Mouse (Mus musculus) limb, embryonic 15.5 days (tissue): ENCODE measurements around the gene Mfsd2b. TPM values are rescaled to one million over a fixed set of nuclear protein-coding genes. Genes with fewer than 3 reads are reported as not detected.
A peak's percentile ranks its signal among the peaks of the same experiment; 100 is the strongest.

Experiments used
- ATAC-seq: fragments of 200-750 bp; cut with Nextera tagmentation; 2 replicates; pipeline ENCODE4 v1.8.0; 2017; ENCODE audit warnings: low read depth, moderate TSS enrichment; ENCODE audit not compliant: insufficient number of reproducible peaks, low FRiP score, low TSS enrichment
- H3K27ac ChIP-seq: fragments of 300-500 bp; sonication (generic); 2 replicates; pipeline ENCODE4 v1.5.1; 2015; ENCODE audit warnings: moderate library complexity, mild to moderate bottlenecking, inconsistent platforms
- H3K27me3 ChIP-seq: fragments of 300-500 bp; sonication (generic); 2 replicates; pipeline ENCODE4 v1.6.1; 2015; ENCODE audit warnings: inconsistent platforms
- H3K36me3 ChIP-seq: fragments of 300-500 bp; sonication (generic); 2 replicates; pipeline ENCODE4 v1.6.1; 2015; ENCODE audit warnings: inconsistent platforms
- H3K4me1 ChIP-seq: fragments of 300-500 bp; sonication (generic); 2 replicates; pipeline ENCODE4 v1.6.1; 2015; ENCODE audit warnings: inconsistent platforms
- H3K4me2 ChIP-seq: fragments of 300-500 bp; sonication (generic); 2 replicates; pipeline ENCODE4 v1.6.1; 2015; ENCODE audit warnings: mild to moderate bottlenecking, inconsistent platforms
- H3K4me3 ChIP-seq: fragments of 300-500 bp; sonication (generic); 2 replicates; pipeline ENCODE4 v1.5.1; 2015; ENCODE audit warnings: mild to moderate bottlenecking, inconsistent platforms
- H3K9ac ChIP-seq: fragments of 300-500 bp; sonication (generic); 2 replicates; pipeline ENCODE4 v1.6.1; 2015; ENCODE audit warnings: inconsistent platforms
- H3K9me3 ChIP-seq: fragments of 300-500 bp; sonication (generic); 2 replicates; pipeline ENCODE4 v1.6.1; 2016; ENCODE audit warnings: inconsistent platforms
- WGBS: fragments of 180-500 bp; shearing (Covaris S2); methylation state at CpG from one replicate; pipeline ENCODE4 v1.1.7; 2015; 5-methylcytosine and 5-hydroxymethylcytosine counted together
- polyA plus RNA-seq: library from polyadenylated mRNA; unstranded; fragments of >200 nt; fragmentation: Nextera tagmentation; extraction: Ambion mirVana; gene quantifications from 2 replicates; pipeline ENCODE4 v1.2.1, GENCODE M21; 2015

Mfsd2b gene
- polyA plus RNA-seq, 1 experiment from 2014 or later: 1.1 TPM

GRCm38 (mm10) chr12:4872273-4872672 lies 1.9 kb downstream of the Mfsd2b start:
- H3K4me3 ChIP-seq: no peak overlapping the region
- no peaks in the 10 kb centered on the region for H3K36me3 ChIP-seq
- peaks cover 11% of the 10 kb centered on the region for H3K4me1 ChIP-seq
- no peaks in the 10 kb centered on the region for H3K9me3 ChIP-seq
- H3K9ac ChIP-seq: no peak overlapping the region
- peaks cover 3% of the 10 kb centered on the region; the same call in 1 of the 2 replicates for H3K27me3 ChIP-seq
- H3K4me2 ChIP-seq: no peak overlapping the region
- H3K27ac ChIP-seq: no peak overlapping the region
- WGBS: 61% methylated on average over 4 of the region's 4 CpGs
- no peak for ATAC-seq

- no peaks in the 10 kb centered on the region for H3K9me3 ChIP-seq
- H3K27me3 ChIP-seq: peaks cover 3% of the 10 kb centered on the region; the same call in 1 of the 2 replicates
- peaks cover 11% of the 10 kb centered on the region for H3K4me1 ChIP-seq
- no peak overlapping the region for H3K4me2 ChIP-seq
- WGBS: 85% methylated on average over 5 of the region's 5 CpGs
- no peak for ATAC-seq
- H3K27ac ChIP-seq: no peak overlapping the region
- H3K9ac ChIP-seq: no peak overlapping the region
- H3K36me3 ChIP-seq: no peaks in the 10 kb centered on the region
- no peak overlapping the region for H3K4me3 ChIP-seq
Observed at GRCm38 (mm10) chr12:4871260-4871659, 2.9 kb downstream of the Mfsd2b start.

GRCm38 (mm10) chr12:4868924-4869323 lies 5.2 kb downstream of the Mfsd2b start:
- Histone ChIP-seq H3K27me3 (peaks cover 3% of the 10 kb centered on the region; the same call in 1 of the 2 replicates), H3K27ac (no peak overlapping the region), H3K4me2 (no peak overlapping the region), H3K4me1 (peaks cover 10% of the 10 kb centered on the region), H3K4me3 (no peak overlapping the region), H3K9ac (no peak overlapping the region), H3K9me3 (no peaks in the 10 kb centered on the region), H3K36me3 (no peaks in the 10 kb centered on the region)
- no peak for ATAC-seq
- WGBS: 71% methylated on average over 8 of the region's 8 CpGs

- Histone ChIP-seq H3K9ac (no peak overlapping the region), H3K4me1 (peaks cover 15% of the 10 kb centered on the region), H3K27me3 (no peaks in the 10 kb centered on the region), H3K27ac (peak overlapping the region; percentile 8), H3K9me3 (no peaks in the 10 kb centered on the region), H3K4me2 (no peak overlapping the region), H3K36me3 (no peaks in the 10 kb centered on the region), H3K4me3 (no peak overlapping the region)
- ATAC-seq: no peak
- WGBS: 69% methylated on average over 4 of the region's 4 CpGs
Observed at GRCm38 (mm10) chr12:4864338-4864690, 9.8 kb downstream of the Mfsd2b start.

- Histone ChIP-seq H3K27ac (peak overlapping the region; percentile 8), H3K4me3 (no peak overlapping the region), H3K27me3 (no peaks in the 10 kb centered on the region), H3K4me2 (no peak overlapping the region), H3K4me1 (peaks cover 17% of the 10 kb centered on the region), H3K9ac (no peak overlapping the region), H3K36me3 (no peaks in the 10 kb centered on the region), H3K9me3 (no peaks in the 10 kb centered on the region)
- 34% methylated on average over 4 of the region's 4 CpGs for WGBS
- ATAC-seq: no peak
Observed at GRCm38 (mm10) chr12:4863654-4864337, 10.4 kb downstream of the Mfsd2b start.

- no peaks in the 10 kb centered on the region for H3K9me3 ChIP-seq
- no peak for ATAC-seq
- 89% methylated on average over 4 of the region's 4 CpGs for WGBS
- H3K27ac ChIP-seq: no peak overlapping the region
- no peak overlapping the region for H3K4me2 ChIP-seq
- no peaks in the 10 kb centered on the region for H3K27me3 ChIP-seq
- peaks cover 4% of the 10 kb centered on the region; the same call in 1 of the 2 replicates for H3K36me3 ChIP-seq
- no peak overlapping the region for H3K9ac ChIP-seq
- no peak overlapping the region for H3K4me3 ChIP-seq
- H3K4me1 ChIP-seq: peaks cover 17% of the 10 kb centered on the region
Observed at GRCm38 (mm10) chr12:4862672-4863071, 11.5 kb downstream of the Mfsd2b start.

- Histone ChIP-seq H3K4me3 (no peak overlapping the region), H3K36me3 (peaks cover 26% of the 10 kb centered on the region; the same call in 1 of the 2 replicates), H3K27ac (no peak overlapping the region), H3K4me1 (peaks cover 14% of the 10 kb centered on the region), H3K27me3 (no peaks in the 10 kb centered on the region), H3K9ac (no peak overlapping the region), H3K9me3 (no peaks in the 10 kb centered on the region), H3K4me2 (no peak overlapping the region)
- WGBS: 43% methylated on average over 11 of the region's 11 CpGs
- no peak for ATAC-seq
Observed at GRCm38 (mm10) chr12:4859241-4859914, 14.8 kb downstream of the Mfsd2b start.

GRCm38 (mm10) chr12:4856834-4857233 lies 17.3 kb downstream of the Mfsd2b start:
- ATAC-seq: no peak
- H3K4me1 ChIP-seq: 0 out of 2 replicates have a peak, but pooled peaks cover 2% of the 10 kb centered on the region
- H3K36me3 ChIP-seq: peaks cover 31% of the 10 kb centered on the region; the same call in 1 of the 2 replicates
- H3K4me2 ChIP-seq: no peak overlapping the region
- H3K9me3 ChIP-seq: no peaks in the 10 kb centered on the region
- no peak overlapping the region for H3K9ac ChIP-seq
- H3K4me3 ChIP-seq: no peak overlapping the region
- H3K27me3 ChIP-seq: no peaks in the 10 kb centered on the region
- no peak overlapping the region for H3K27ac ChIP-seq
- 93% methylated on average over 2 of the region's 2 CpGs for WGBS

- Histone ChIP-seq H3K27me3 (no peaks in the 10 kb centered on the region), H3K36me3 (peaks cover 38% of the 10 kb centered on the region; the same call in 1 of the 2 replicates), H3K9me3 (no peaks in the 10 kb centered on the region), H3K4me3 (no peak overlapping the region), H3K4me2 (no peak overlapping the region), H3K27ac (no peak overlapping the region), H3K4me1 (0 out of 2 replicates have a peak, but pooled peaks cover 2% of the 10 kb centered on the region), H3K9ac (no peak overlapping the region)
- 96% methylated on average over 5 of the region's 5 CpGs for WGBS
- no peak for ATAC-seq
Observed at GRCm38 (mm10) chr12:4856160-4856559, 18.0 kb downstream of the Mfsd2b start.

GRCm38 (mm10) chr12:4843741-4844140 lies 30.4 kb downstream of the Mfsd2b start:
- Histone ChIP-seq H3K27me3 (no peaks in the 10 kb centered on the region), H3K4me3 (peak overlapping the region; percentile 58), H3K9ac (peak overlapping the region; percentile 33), H3K9me3 (no peaks in the 10 kb centered on the region), H3K4me2 (peak overlapping the region; percentile 56), H3K4me1 (peaks cover 19% of the 10 kb centered on the region), H3K36me3 (no peaks in the 10 kb centered on the region), H3K27ac (peak overlapping the region; percentile 65; the same call in 1 of the 2 replicates)
- ATAC-seq: no peak
- WGBS: under 1% methylated on average over 12 of the region's 12 CpGs

GRCm38 (mm10) chr12:4842890-4843597 lies 31.1 kb downstream of the Mfsd2b start, which contains the start of gene Wdcp:
TSS of gene Wdcp (plus strand) at chr12:4843303.
- no peaks in the 10 kb centered on the region for H3K36me3 ChIP-seq
- H3K4me2 ChIP-seq: peak within 1 kb of the TSS; percentile 56
- under 1% methylated on average over 30 of the region's 30 CpGs for WGBS
- no peaks in the 10 kb centered on the region for H3K9me3 ChIP-seq
- H3K27me3 ChIP-seq: no peaks in the 10 kb centered on the region
- peak within 1 kb of the TSS; percentile 82 for H3K4me3 ChIP-seq
- ATAC-seq: peak; percentile 85
- H3K9ac ChIP-seq: peak within 1 kb of the TSS; percentile 33
- peaks cover 19% of the 10 kb centered on the region for H3K4me1 ChIP-seq
- peak within 1 kb of the TSS; percentile 65 for H3K27ac ChIP-seq

- ATAC-seq: no peak
- peaks cover 19% of the 10 kb centered on the region for H3K4me1 ChIP-seq
- H3K27me3 ChIP-seq: no peaks in the 10 kb centered on the region
- no peak overlapping the region for H3K27ac ChIP-seq
- H3K36me3 ChIP-seq: 0 out of 2 replicates have a peak, but pooled peaks cover 1% of the 10 kb centered on the region
- 84% methylated on average over 8 of the region's 8 CpGs for WGBS
- no peaks in the 10 kb centered on the region for H3K9me3 ChIP-seq
- H3K4me2 ChIP-seq: no peak overlapping the region
- H3K9ac ChIP-seq: no peak overlapping the region
- no peak overlapping the region for H3K4me3 ChIP-seq
Observed at GRCm38 (mm10) chr12:4842456-4842855, 31.7 kb downstream of the Mfsd2b start.
